Mouse (Mus musculus) kidney, adult 2 months (tissue): ENCODE measurements around the gene Maml2.

ENCODE experiments used
- CTCF ChIP-seq: fragments of 200-500 bp; conservative IDR thresholded peaks from 2 replicates; pipeline ENCODE4 v1.5.1; 2011; ENCODE audit warnings: low read depth, mild to moderate bottlenecking, control low read depth, low read length, moderate library complexity, mixed read lengths; ENCODE audit not compliant: insufficient read depth, insufficient read length
- POLR2A ChIP-seq: fragments of 200-500 bp; IDR thresholded peaks from one replicate; pipeline ENCODE4 v1.6.1; 2011; ENCODE audit warnings: low read depth, low read length, control low read depth

DNA sequence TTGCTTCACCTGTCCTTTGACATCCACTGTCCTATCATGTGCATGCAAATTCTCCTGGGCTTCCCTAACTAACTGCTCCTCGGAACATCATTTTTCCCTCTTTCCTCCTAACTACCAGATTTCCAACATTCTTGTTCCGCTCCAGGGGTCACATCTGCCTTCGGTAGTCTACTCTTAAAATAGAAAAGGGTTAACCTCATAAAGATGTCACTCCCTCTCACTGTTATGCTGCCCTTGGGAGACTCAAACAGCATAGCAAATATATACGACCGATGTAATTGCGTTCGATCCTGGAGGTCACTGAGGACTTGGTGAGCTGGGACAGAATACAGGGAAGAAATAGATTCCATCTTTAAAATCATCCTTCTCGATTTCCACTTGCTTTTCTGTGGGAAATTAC is 11.0 kb downstream of the Maml2 start:
- no peak for TF ChIP-seq CTCF
- no peak for TF ChIP-seq POLR2A
